Mouse (Mus musculus) left cerebral cortex, adult 2 months (tissue): ENCODE results near the gene Rps12-ps3. TPM values are rescaled to one million over a fixed set of nuclear protein-coding genes. Genes with fewer than 3 reads are reported as not detected.

Experiments used
- DNase-seq, 2 experiments: peaks; one replicate each; pipeline ENCODE4 v3.0.0; 2021 to 2022; ENCODE audit warnings: low spot score in 2 of 2, mixed read lengths in 1 of 2; ENCODE audit errors: extremely low spot score in 1 of 2
- H3K27ac ChIP-seq: fragments of 200-600 bp; 2 replicates; pipeline ENCODE4 v1.8.1; 2022
- H3K4me3 ChIP-seq: fragments of 200-600 bp; 2 replicates; pipeline ENCODE4 v1.8.1; 2022
- CTCF ChIP-seq: fragments of 200-600 bp; IDR thresholded peaks from 2 replicates; pipeline ENCODE4 v1.8.1; 2022; ENCODE audit warnings: antibody characterized with exemption, mild to moderate bottlenecking, moderate library complexity
- intact Hi-C: fragments of 180-260 bp; cut with DNase I; formaldehyde crosslinking; loops from one replicate; pipeline ENCODE4 v1.15.1; 2025
- total RNA-seq, 2 experiments: library from RNA; stranded (reverse); gene quantifications; 2 replicates each; pipeline ENCODE4 v1.2.3; 2021

The Rps12-ps3 gene
- total RNA-seq, 2 experiments from 2014 or later: 226 to 242 TPM

- Histone ChIP-seq H3K27ac (no peak overlapping the region), H3K4me3 (no peak overlapping the region)
- intact Hi-C loops: no loop called here
- TF ChIP-seq CTCF: no peak
- DNase-seq: no peak
Measured at GRCm38 (mm10) chr19:59337872-59338681, 16.0 kb downstream of the Rps12-ps3 start.

GRCm38 (mm10) chr19:59339908-59340307, 17.8 kb downstream of the Rps12-ps3 start:
- intact Hi-C loops: no loop called here
- Histone ChIP-seq H3K4me3 (no peak overlapping the region), H3K27ac (no peak overlapping the region)
- DNase-seq: no peak
- no peak for TF ChIP-seq CTCF

GRCm38 (mm10) chr19:59342964-59343363, 20.9 kb downstream of the Rps12-ps3 start:
- Histone ChIP-seq H3K4me3 (peak overlapping the region; percentile 74), H3K27ac (no peak overlapping the region)
- DNase-seq: no peak
- no peak for TF ChIP-seq CTCF
- intact Hi-C loops: no loop called here

- peak; percentile 15 to 18 for DNase-seq
- intact Hi-C loops: no loop called here
- no peak for TF ChIP-seq CTCF
Measured at GRCm38 (mm10) chr19:59344304-59344711, 22.2 kb downstream of the Rps12-ps3 start.

GRCm38 (mm10) chr19:59345081-59345657, 23.1 kb downstream of the Rps12-ps3 start:
- Histone ChIP-seq H3K27ac (peak overlapping the region; percentile 92), H3K4me3 (peak overlapping the region; percentile 74)
- intact Hi-C loops: no loop called here
- peak; percentile 19 for TF ChIP-seq CTCF
- DNase-seq: no peak

More at GRCm38 (mm10) chr19:59344304-59344711, 22.2 kb downstream of the Rps12-ps3 start:
- peak overlapping the region; percentile 92; the same call in 1 of the 2 replicates for H3K27ac ChIP-seq
- peak overlapping the region; percentile 74 for H3K4me3 ChIP-seq

GRCm38 (mm10) chr19:59345658-59346283, 23.7 kb downstream of the Rps12-ps3 start, which contains the start of gene Pdzd8:
Gene Pdzd8 (minus strand): TSS chr19:59345780.
- no peak for TF ChIP-seq CTCF
- DNase-seq: peak; percentile 93
- Histone ChIP-seq H3K27ac (peak within 1 kb of the TSS; percentile 92), H3K4me3 (peak within 1 kb of the TSS; percentile 74)
- intact Hi-C loops: no loop called here

GRCm38 (mm10) chr19:59346325-59346724, 24.2 kb downstream of the Rps12-ps3 start:
- Histone ChIP-seq H3K4me3 (peak overlapping the region; percentile 74), H3K27ac (peak overlapping the region; percentile 89)
- TF ChIP-seq CTCF: no peak
- no peak for DNase-seq
- intact Hi-C loops: no loop called here

- DNase-seq: no peak
- no peak overlapping the region for H3K27ac ChIP-seq
- no peak overlapping the region for H3K4me3 ChIP-seq
- intact Hi-C loops: no loop called here
- TF ChIP-seq CTCF: no peak
Measured at GRCm38 (mm10) chr19:59349329-59349960, 27.4 kb downstream of the Rps12-ps3 start.

GRCm38 (mm10) chr19:59350273-59350903, 28.3 kb downstream of the Rps12-ps3 start:
- no peak overlapping the region for H3K27ac ChIP-seq
- TF ChIP-seq CTCF: no peak
- no peak overlapping the region for H3K4me3 ChIP-seq
- intact Hi-C loops: no loop called here
- DNase-seq: no peak

- no peak overlapping the region for H3K4me3 ChIP-seq
- H3K27ac ChIP-seq: no peak overlapping the region
- no peak for TF ChIP-seq CTCF
- intact Hi-C loops: no loop called here
- DNase-seq: no peak
Measured at GRCm38 (mm10) chr19:59351151-59351889, 29.2 kb downstream of the Rps12-ps3 start.

- intact Hi-C loops: no loop called here
- no peak for TF ChIP-seq CTCF
- DNase-seq: no peak
- H3K4me3 ChIP-seq: no peak overlapping the region
- no peak overlapping the region for H3K27ac ChIP-seq
Measured at GRCm38 (mm10) chr19:59352760-59353159, 30.7 kb downstream of the Rps12-ps3 start.
